Mouse (Mus musculus): ENCODE measurements around the gene Tmem131l. TPM values are rescaled to one million over a fixed set of nuclear protein-coding genes. Genes with fewer than 3 reads are reported as not detected.

Gene Tmem131l
- polyA plus RNA-seq, 1 experiment: 484 TPM

DNA sequence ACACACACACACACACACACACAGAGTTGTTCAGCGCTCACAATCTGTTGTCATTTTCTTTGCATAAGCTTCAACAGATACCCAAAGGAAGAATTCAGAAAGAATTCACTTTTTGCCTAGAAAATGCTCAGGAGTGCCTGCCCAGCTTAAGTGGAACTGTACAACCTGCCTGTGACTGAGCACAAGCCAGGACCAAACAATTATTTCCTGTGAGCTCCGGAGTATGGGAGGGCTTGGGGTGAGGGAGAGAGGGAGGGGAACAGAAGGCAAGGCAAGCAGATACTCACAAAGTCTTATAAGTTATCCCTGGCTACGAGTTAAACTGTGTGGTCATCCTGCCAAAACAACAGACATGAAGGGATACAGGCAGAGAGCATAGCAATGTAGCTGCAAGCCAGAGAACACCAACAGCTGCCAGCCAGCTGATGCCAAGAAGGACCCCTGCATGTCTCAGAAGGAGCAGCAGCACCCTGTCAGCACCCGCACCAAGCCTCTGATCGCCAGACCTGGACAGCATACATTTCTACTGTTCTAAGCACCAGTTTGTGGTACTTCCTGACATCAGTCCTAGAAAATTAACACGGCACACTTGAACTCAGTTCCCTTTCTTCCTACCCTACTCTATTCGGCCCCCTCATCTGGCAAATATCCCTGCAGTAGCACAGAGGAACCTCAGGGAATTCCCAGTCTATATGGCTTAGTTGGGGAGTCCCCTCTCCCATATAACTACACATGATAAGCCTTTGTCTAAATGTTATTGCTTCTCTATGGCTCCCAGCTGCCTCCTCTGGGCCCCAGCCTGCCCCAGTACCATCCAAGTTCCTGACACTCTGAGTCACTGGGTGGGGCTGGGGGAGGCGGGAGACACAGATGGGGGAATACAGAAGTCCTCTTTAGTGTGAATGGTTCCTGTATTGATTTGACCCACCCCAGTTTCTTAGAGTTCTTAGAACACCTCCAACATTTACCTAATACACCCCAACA is 18.5 kb downstream of the Tmem131l start:
- Histone ChIP-seq H3K4me3 (replicated peaks; ENCODE audit: control insufficient read depth, low read depth, low read length) (no peak overlapping the region), H3K4me1 (ENCODE audit: control insufficient read depth, insufficient read depth, low read length) (no peaks in the 10 kb centered on the region; the same call in 1 of the 2 replicates), H3K27ac (ENCODE audit: control insufficient read depth, insufficient read depth, low read depth, low read length, poor library complexity) (no peak overlapping the region)
- WGBS: 61% methylated on average over 8 of the region's 8 CpGs
- TF ChIP-seq CTCF (IDR thresholded peaks at IDR 0.05; ENCODE audit: control insufficient read depth, insufficient read depth, low read length): no peak
- TF ChIP-seq POLR2A (IDR thresholded peaks at IDR 0.05; ENCODE audit: borderline replicate concordance, control insufficient read depth, low read depth, low read length): no peak

DNA sequence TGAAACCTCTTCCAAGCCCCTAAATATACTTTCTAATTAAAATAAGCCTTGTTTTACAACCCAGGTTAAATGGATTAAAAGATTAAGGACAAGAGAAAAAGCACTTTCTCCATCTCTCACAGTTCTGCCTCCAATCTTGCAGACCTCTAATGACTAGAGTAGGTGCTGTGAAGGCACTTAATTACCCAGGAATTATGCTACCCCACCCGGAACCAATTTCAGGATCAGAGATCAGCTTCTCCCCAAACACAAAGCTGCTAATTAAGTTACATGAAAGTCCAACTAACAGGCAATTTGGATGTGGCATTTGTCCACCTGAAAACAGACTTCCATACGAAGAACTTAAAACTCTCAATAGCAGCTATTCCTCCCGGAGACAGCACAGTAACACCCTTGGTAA is 19.4 kb downstream of the Tmem131l start:
- TF ChIP-seq CTCF (IDR thresholded peaks at IDR 0.05; ENCODE audit: control insufficient read depth, insufficient read depth, low read length) (no peak), POLR2A (IDR thresholded peaks at IDR 0.05; ENCODE audit: borderline replicate concordance, control insufficient read depth, low read depth, low read length) (no peak)
- no peak overlapping the region for H3K4me3 ChIP-seq (replicated peaks; ENCODE audit: control insufficient read depth, low read depth, low read length)
- WGBS: 89% methylated on average over 3 of the region's 3 CpGs
- H3K27ac ChIP-seq (ENCODE audit: control insufficient read depth, insufficient read depth, low read depth, low read length, poor library complexity): no peak overlapping the region
- H3K4me1 ChIP-seq (ENCODE audit: control insufficient read depth, insufficient read depth, low read length): no peaks in the 10 kb centered on the region; the same call in 1 of the 2 replicates

DNA sequence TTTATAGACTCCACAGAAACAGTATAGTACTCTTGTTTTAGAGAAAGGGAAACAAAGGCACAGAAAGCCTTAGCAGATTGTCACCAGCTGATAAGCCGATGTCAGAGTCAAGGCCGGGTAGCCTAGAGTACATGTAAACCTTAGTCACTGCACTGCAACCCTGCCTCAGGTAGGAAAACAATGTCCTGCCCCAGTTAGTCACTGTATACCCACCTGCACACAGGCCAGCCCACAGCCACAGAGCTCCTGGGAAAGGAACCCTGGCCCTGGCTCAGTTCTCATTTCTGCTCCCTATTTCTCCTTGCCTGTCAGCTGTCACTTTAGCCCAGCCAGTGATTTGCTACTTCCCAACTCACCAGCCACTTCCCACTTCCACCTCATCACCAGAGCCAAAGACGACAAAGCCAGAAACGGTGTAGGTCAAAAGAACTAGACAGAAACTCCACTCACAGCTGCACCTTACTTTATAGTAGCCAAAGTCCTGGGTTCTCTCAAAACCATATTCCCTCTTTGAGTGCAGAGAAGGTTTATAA is 24.4 kb downstream of the Tmem131l start:
- TF ChIP-seq POLR2A (IDR thresholded peaks at IDR 0.05; ENCODE audit: borderline replicate concordance, control insufficient read depth, low read depth, low read length): no peak
- no peak for TF ChIP-seq CTCF (IDR thresholded peaks at IDR 0.05; ENCODE audit: control insufficient read depth, insufficient read depth, low read length)
- 46% methylated on average over 4 of the region's 4 CpGs for whole genome bisulfite sequencing
- Histone ChIP-seq H3K27ac (ENCODE audit: control insufficient read depth, insufficient read depth, low read depth, low read length, poor library complexity) (no peak overlapping the region), H3K4me1 (ENCODE audit: control insufficient read depth, insufficient read depth, low read length) (no peaks in the 10 kb centered on the region), H3K4me3 (replicated peaks; ENCODE audit: control insufficient read depth, low read depth, low read length) (no peak overlapping the region)

DNA sequence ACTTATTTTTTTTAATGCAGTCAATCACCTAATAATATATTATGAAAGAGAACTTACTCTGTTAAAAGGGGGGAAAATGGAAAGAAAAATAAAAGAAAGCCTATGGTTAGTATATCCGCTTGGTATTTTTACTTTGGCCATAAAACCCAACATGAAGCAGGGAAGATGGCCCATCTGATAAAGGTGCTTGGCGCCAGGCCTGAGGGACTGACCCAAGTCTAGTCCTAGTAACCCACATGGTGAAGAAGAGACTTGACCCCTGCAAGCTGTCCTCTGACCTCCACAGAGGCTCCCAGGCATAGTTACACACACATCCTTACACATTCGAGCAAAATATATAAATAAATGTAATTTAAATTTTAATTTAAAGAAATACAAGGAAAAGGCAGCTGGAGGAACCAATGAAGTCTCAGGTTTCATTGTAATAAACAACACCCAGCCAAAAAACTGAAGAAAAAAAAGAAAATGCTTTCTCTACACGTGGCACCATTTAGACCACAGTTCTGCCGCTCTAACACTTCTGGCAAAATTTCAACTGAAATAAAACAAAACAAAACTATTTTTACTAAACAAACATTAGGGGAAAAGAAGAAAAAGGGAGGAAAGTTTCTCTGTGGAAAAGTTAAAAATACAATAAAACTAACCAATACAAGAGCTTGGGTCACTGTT is 28.8 kb downstream of the Tmem131l start:
- 73% methylated on average over 5 of the region's 5 CpGs for WGBS
- no peak overlapping the region for H3K4me3 ChIP-seq (replicated peaks; ENCODE audit: control insufficient read depth, low read depth, low read length)
- TF ChIP-seq CTCF (IDR thresholded peaks at IDR 0.05; ENCODE audit: control insufficient read depth, insufficient read depth, low read length) (no peak), POLR2A (IDR thresholded peaks at IDR 0.05; ENCODE audit: borderline replicate concordance, control insufficient read depth, low read depth, low read length) (no peak)
- H3K27ac ChIP-seq (ENCODE audit: control insufficient read depth, insufficient read depth, low read depth, low read length, poor library complexity): no peak overlapping the region
- no peaks in the 10 kb centered on the region for H3K4me1 ChIP-seq (ENCODE audit: control insufficient read depth, insufficient read depth, low read length)

DNA sequence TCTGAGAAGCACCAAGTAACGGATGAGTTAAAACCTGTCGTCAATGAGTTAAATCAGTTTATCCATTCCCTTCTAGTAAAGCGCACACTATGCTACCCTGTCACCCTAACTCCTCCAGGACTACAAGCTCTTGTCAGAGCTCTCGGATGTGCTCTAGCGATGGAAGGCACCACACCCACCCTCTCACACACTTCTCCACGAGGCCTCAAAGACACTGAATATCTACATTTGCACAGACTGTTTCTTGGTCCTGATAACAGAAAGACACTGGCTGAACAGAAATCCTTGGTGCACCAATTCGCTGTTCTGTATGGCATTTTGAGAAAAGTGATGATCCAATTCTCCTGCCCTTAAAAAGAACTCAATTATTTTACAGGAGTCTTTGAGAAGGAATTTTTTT is 34.0 kb downstream of the Tmem131l start:
- whole genome bisulfite sequencing: 66% methylated on average over 7 of the region's 7 CpGs
- H3K27ac ChIP-seq (ENCODE audit: control insufficient read depth, insufficient read depth, low read depth, low read length, poor library complexity): no peak overlapping the region
- no peaks in the 10 kb centered on the region for H3K4me1 ChIP-seq (ENCODE audit: control insufficient read depth, insufficient read depth, low read length)
- H3K4me3 ChIP-seq (replicated peaks; ENCODE audit: control insufficient read depth, low read depth, low read length): no peak overlapping the region
- TF ChIP-seq POLR2A (IDR thresholded peaks at IDR 0.05; ENCODE audit: borderline replicate concordance, control insufficient read depth, low read depth, low read length): no peak
- TF ChIP-seq CTCF (IDR thresholded peaks at IDR 0.05; ENCODE audit: control insufficient read depth, insufficient read depth, low read length): no peak

DNA sequence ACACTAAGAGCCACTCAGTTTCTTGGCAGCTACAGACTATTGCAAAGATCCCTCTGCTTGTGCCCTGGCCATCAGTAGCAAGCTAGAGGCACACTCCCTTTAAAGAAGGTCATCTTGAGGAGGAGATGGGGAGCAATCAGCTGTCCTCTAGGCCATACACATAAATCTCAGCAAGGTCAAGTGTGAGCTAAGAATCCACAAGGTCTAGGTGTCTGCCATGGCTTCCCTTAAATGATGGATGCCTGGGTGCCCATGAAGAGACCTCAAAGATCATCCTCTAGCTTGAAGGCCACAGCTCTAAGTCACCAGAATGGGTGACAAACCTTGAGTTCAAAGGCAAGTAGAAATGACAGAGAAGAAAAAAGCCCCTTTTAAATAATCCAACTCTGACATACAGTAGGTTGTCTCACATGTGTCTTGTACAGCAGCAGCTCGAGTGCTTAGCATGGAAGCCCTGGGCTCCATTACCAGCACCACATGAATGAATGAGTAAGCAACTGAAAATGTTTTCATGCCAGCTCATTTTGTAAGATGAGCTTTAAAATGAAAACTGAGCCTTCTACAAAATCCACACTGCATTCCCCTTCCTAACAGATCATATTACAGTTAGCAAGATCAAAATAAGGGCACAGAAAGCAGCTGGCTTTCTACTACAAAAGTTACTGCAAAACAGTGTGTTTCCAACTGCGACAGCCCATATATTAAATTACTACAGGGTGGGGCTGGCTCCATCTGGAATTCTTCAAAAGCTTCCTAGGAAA is 35.5 kb downstream of the Tmem131l start:
- 87% methylated on average over 2 of the region's 2 CpGs for WGBS
- Histone ChIP-seq H3K4me1 (ENCODE audit: control insufficient read depth, insufficient read depth, low read length) (no peaks in the 10 kb centered on the region), H3K27ac (ENCODE audit: control insufficient read depth, insufficient read depth, low read depth, low read length, poor library complexity) (no peak overlapping the region), H3K4me3 (replicated peaks; ENCODE audit: control insufficient read depth, low read depth, low read length) (no peak overlapping the region)
- TF ChIP-seq POLR2A (IDR thresholded peaks at IDR 0.05; ENCODE audit: borderline replicate concordance, control insufficient read depth, low read depth, low read length) (no peak), CTCF (IDR thresholded peaks at IDR 0.05; ENCODE audit: control insufficient read depth, insufficient read depth, low read length) (no peak)

DNA sequence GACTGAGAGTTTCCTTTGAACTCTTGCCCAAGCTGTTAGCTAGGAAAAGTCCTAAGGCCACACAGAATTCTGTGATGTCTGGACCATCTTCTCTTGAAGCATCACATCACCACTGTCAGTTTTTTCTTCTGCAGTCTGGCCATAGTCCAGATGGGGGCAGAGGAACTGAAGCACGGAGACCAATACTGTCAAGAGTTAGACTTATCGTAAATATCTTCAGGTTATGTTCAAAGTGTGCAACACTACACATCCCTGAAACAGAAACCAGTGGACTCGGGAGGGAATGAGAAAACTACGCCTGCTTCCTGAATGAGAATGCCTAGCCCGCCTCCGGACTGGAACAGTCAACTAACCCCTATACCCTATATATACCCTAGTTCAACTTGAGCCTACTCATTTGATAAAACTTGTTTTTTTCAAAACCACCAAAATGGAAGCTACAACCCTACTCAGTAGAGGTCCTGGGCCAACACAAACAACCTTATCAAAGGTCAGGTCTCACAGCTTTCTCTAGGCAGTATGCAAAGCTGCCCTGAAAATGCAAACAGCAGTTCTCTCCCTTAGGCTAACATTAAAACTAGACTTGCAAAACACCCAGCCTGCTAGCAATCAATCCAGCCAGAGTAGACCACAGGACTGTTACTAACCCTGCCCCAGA is 37.4 kb downstream of the Tmem131l start:
- 77% methylated on average over 6 of the region's 6 CpGs for WGBS
- no peak overlapping the region for H3K4me3 ChIP-seq (replicated peaks; ENCODE audit: control insufficient read depth, low read depth, low read length)
- TF ChIP-seq POLR2A (IDR thresholded peaks at IDR 0.05; ENCODE audit: borderline replicate concordance, control insufficient read depth, low read depth, low read length): no peak
- no peak for TF ChIP-seq CTCF (IDR thresholded peaks at IDR 0.05; ENCODE audit: control insufficient read depth, insufficient read depth, low read length)
- no peaks in the 10 kb centered on the region for H3K4me1 ChIP-seq (ENCODE audit: control insufficient read depth, insufficient read depth, low read length)
- H3K27ac ChIP-seq (ENCODE audit: control insufficient read depth, insufficient read depth, low read depth, low read length, poor library complexity): no peak overlapping the region
